Mouse (Mus musculus) midbrain, embryonic 13.5 days (tissue): ENCODE results near the gene Hnrnpd. TPM values are rescaled to one million over a fixed set of nuclear protein-coding genes. Genes with fewer than 3 reads are reported as not detected.

Experiments used
- polyA plus RNA-seq: library from polyadenylated mRNA; unstranded; fragments of >200 nt; fragmentation: Nextera tagmentation; extraction: Ambion mirVana; gene quantifications from 2 replicates; pipeline ENCODE4 v1.2.1, GENCODE M21; 2015

Gene Hnrnpd
- polyA plus RNA-seq, 1 experiment from 2014 or later: 217 TPM

Other genes with a start within 250 kb of the Hnrnpd start
- 61.3 and 69.2 TPM in 2 replicates for gene Rasgef1b, start 249.9 kb downstream of the Hnrnpd start, polyA plus RNA-seq
- gene Vamp9, start 72.7 kb downstream of the Hnrnpd start, polyA plus RNA-seq: 0.86 and 0.95 TPM in 2 replicates
- 3.4 and 4.0 TPM in 2 replicates for gene 4930524J08Rik, start 123 bp upstream of the Hnrnpd start, polyA plus RNA-seq
- 270 and 276 TPM in 2 replicates for gene Hnrnpdl, start 60.7 kb upstream of the Hnrnpd start, polyA plus RNA-seq
- gene Enoph1, start 61.0 kb upstream of the Hnrnpd start, polyA plus RNA-seq: 39.4 and 40.5 TPM in 2 replicates
- gene Tmem150c, start 180.9 kb upstream of the Hnrnpd start, polyA plus RNA-seq: 17.7 and 22.1 TPM in 2 replicates